Mouse (Mus musculus): ENCODE data around the gene C2cd2l. TPM values are rescaled to one million over a fixed set of nuclear protein-coding genes. Genes with fewer than 3 reads are reported as not detected.

Gene C2cd2l
- polyA plus RNA-seq (2014; fragmentation: Illumina TruSeq; extraction: RNeasy Lipid Tissue Mini Kit (QIAGEN cat#74804); ENCODE audit: low read depth, low replicate concordance) = 28.1 TPM

DNA sequence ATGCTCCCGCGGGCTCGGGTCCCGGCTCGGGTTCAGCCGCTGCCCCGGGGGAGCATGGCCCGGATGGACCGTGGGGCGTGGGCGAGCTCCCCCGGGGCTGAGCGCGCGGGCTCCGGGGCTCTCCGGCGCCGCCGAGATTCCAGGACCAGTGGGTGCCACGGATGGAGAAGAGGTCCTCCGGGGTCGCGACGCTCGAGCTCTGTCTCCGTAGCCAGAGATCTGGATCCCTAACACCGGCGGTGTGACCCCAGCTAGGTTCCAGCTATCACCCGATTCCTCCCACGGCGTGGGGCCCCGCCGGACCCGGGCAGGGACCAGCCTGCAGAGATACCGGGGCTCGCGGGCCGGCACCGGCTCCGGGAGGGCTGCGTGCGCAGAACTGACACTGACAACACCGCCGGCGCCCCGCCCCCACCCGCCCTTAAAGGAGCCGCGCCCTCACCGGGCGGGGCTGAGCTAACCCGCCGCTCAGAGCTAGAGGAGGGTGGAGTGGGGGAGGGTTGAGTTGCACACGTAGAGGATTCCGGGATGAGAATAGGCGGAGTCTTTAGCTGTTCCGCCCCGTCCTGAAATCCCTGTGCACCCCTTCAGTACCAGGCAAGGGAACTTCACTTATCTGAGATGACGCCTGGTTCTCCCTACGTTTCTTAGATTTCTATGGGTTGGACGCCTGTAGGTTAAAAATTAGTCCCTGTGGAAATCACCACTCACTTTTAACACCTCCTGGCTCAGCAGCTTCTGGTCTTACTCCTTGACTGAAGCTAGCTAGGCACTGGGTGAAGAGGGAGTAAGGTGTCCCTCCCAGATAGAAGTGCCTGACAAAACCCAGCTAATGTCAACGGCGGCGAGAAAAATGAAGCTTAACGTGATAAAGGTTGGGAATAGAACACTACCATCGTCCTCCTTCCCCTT, at the start of gene C2cd2l:
TSS of gene C2cd2l (minus strand) at position 399 of the 912 bp plus-strand sequence.

GRCm38 (mm10) chr9:44361190-44361917, 41.3 kb upstream of the C2cd2l start, which contains the start of gene Vps11:
Gene Vps11 (minus strand): TSS chr9:44361670.

GRCm38 (mm10) chr9:44343781-44344421, 23.8 kb upstream of the C2cd2l start, which contains the start of gene Hmbs:
Gene Hmbs (minus strand): TSS chr9:44344228.

GRCm38 (mm10) chr9:44334396-44335330, 14.6 kb upstream of the C2cd2l start, which contains the start of gene H2afx:
Gene H2afx (plus strand): TSS chr9:44334694.

GRCm38 (mm10) chr9:44325768-44326370, 5.8 kb upstream of the C2cd2l start, which contains the start of gene Dpagt1:
Gene Dpagt1 (plus strand): TSS chr9:44326019.

GRCm38 (mm10) chr9:44305466-44306079, 14.5 kb downstream of the C2cd2l start, which contains the start of gene Hinfp:
Gene Hinfp (minus strand): TSS chr9:44305671.

DNA sequence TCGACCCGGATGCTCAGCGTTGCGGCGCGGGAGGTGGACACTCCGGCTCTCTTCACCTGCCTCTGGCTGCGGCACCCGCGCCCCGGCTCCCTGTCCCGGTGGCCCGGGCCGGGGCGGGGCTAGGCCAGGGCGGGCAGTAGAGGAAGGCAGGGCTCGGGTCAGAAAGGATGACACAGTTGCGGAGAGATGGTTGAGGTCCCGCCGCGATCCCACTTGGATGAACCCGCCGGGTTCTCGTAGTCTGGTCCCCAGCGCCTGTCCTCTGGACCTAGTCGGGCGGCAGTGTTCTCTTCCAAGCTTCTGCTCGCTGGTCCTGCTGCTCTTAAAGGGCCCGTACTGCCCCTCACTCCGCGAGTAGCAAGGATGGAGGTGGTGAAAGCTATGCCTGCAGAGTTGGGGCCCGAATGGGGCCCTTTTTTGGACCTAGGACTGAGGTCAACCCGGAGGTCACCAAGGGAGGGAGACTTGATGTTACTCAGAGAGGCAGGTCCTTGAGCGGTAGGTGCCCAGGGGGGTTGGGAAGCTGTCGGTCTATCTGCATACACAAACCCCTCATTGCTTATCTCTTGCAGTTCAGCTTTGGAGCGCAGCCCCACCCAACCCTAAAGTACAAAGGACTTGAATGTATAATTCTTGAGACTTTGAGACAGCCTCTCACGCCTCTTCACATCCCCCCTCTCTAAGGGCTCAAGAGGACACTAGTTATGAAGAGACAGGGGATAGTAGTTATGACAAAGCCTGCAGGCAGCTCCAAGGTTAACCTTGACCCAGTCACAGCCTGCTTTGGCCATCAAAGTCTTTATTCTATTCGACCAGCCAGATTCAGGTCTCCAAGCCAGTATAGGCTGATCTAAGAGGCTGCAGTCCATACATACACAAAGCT, 31.8 kb downstream of the C2cd2l start, which contains the start of gene Abcg4:
TSS of gene Abcg4 (minus strand) at position 540 of the 883 bp plus-strand sequence.

DNA sequence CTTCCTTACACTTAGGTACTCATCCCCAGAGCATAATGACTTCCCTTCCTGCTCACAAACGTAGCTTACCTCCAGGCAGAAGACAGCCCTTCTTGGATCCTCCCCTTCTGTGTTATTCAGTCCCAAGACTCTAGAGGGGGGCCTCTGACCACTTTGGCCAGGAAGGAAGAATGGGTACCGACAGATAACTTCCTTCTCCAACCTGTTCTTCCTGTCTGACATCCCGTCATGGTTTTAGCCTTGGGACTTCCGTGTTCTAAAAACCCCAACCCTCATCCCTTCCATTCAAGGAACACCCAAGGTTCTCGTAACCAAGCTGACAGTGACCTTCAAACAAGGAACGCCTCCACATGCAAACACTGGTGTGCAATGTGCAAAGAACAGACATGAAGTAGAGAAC, 51.7 kb downstream of the C2cd2l start, which contains the start of gene Nlrx1:
TSS of gene Nlrx1 (minus strand) at position 168 of the 400 bp plus-strand sequence.

Other genes starting within 250 kb of the C2cd2l start
- 63.7 TPM for gene Mfrp, start 218.6 kb downstream of the C2cd2l start, polyA plus RNA-seq (2014; fragmentation: Illumina TruSeq; extraction: RNeasy Lipid Tissue Mini Kit (QIAGEN cat#74804); ENCODE audit: low read depth, low replicate concordance)
- gene C1qtnf5, start 213.0 kb downstream of the C2cd2l start, polyA plus RNA-seq (2014; fragmentation: Illumina TruSeq; extraction: RNeasy Lipid Tissue Mini Kit (QIAGEN cat#74804); ENCODE audit: low read depth, low replicate concordance) = 22.6 TPM
- gene Gm49380, start 206.8 kb downstream of the C2cd2l start, polyA plus RNA-seq (2014; fragmentation: Illumina TruSeq; extraction: RNeasy Lipid Tissue Mini Kit (QIAGEN cat#74804); ENCODE audit: low read depth, low replicate concordance) = 0.19 TPM
- gene Rnf26, start 206.8 kb downstream of the C2cd2l start, polyA plus RNA-seq (2014; fragmentation: Illumina TruSeq; extraction: RNeasy Lipid Tissue Mini Kit (QIAGEN cat#74804); ENCODE audit: low read depth, low replicate concordance) = 17.6 TPM
- gene Mcam, start 185.8 kb downstream of the C2cd2l start, polyA plus RNA-seq (2014; fragmentation: Illumina TruSeq; extraction: RNeasy Lipid Tissue Mini Kit (QIAGEN cat#74804); ENCODE audit: low read depth, low replicate concordance) = 166 TPM
- 17.4 TPM for gene Cbl, start 86.2 kb downstream of the C2cd2l start, polyA plus RNA-seq (2014; fragmentation: Illumina TruSeq; extraction: RNeasy Lipid Tissue Mini Kit (QIAGEN cat#74804); ENCODE audit: low read depth, low replicate concordance)
- gene Ccdc153, start 79.6 kb downstream of the C2cd2l start, polyA plus RNA-seq (2014; fragmentation: Illumina TruSeq; extraction: RNeasy Lipid Tissue Mini Kit (QIAGEN cat#74804); ENCODE audit: low read depth, low replicate concordance) = 32.6 TPM
- 3.3 TPM for gene Pdzd3, start 68.8 kb downstream of the C2cd2l start, polyA plus RNA-seq (2014; fragmentation: Illumina TruSeq; extraction: RNeasy Lipid Tissue Mini Kit (QIAGEN cat#74804); ENCODE audit: low read depth, low replicate concordance)
- 17.3 TPM for gene Nlrx1, start 51.7 kb downstream of the C2cd2l start, polyA plus RNA-seq (2014; fragmentation: Illumina TruSeq; extraction: RNeasy Lipid Tissue Mini Kit (QIAGEN cat#74804); ENCODE audit: low read depth, low replicate concordance)
- 2.2 TPM for gene Abcg4, start 31.7 kb downstream of the C2cd2l start, polyA plus RNA-seq (2014; fragmentation: Illumina TruSeq; extraction: RNeasy Lipid Tissue Mini Kit (QIAGEN cat#74804); ENCODE audit: low read depth, low replicate concordance)
- gene Hinfp, start 14.6 kb downstream of the C2cd2l start, polyA plus RNA-seq (2014; fragmentation: Illumina TruSeq; extraction: RNeasy Lipid Tissue Mini Kit (QIAGEN cat#74804); ENCODE audit: low read depth, low replicate concordance) = 14.7 TPM
- 25.7 TPM for gene Dpagt1, start 5.7 kb upstream of the C2cd2l start, polyA plus RNA-seq (2014; fragmentation: Illumina TruSeq; extraction: RNeasy Lipid Tissue Mini Kit (QIAGEN cat#74804); ENCODE audit: low read depth, low replicate concordance)
- gene H2afx, start 14.4 kb upstream of the C2cd2l start, polyA plus RNA-seq (2014; fragmentation: Illumina TruSeq; extraction: RNeasy Lipid Tissue Mini Kit (QIAGEN cat#74804); ENCODE audit: low read depth, low replicate concordance) = 25.2 TPM
- gene Hmbs, start 23.9 kb upstream of the C2cd2l start, polyA plus RNA-seq (2014; fragmentation: Illumina TruSeq; extraction: RNeasy Lipid Tissue Mini Kit (QIAGEN cat#74804); ENCODE audit: low read depth, low replicate concordance) = 47.6 TPM
- 37.7 TPM for gene Vps11, start 41.4 kb upstream of the C2cd2l start, polyA plus RNA-seq (2014; fragmentation: Illumina TruSeq; extraction: RNeasy Lipid Tissue Mini Kit (QIAGEN cat#74804); ENCODE audit: low read depth, low replicate concordance)
- gene Hyou1, start 59.2 kb upstream of the C2cd2l start, polyA plus RNA-seq (2014; fragmentation: Illumina TruSeq; extraction: RNeasy Lipid Tissue Mini Kit (QIAGEN cat#74804); ENCODE audit: low read depth, low replicate concordance) = 132 TPM
- gene Slc37a4, start 76.6 kb upstream of the C2cd2l start, polyA plus RNA-seq (2014; fragmentation: Illumina TruSeq; extraction: RNeasy Lipid Tissue Mini Kit (QIAGEN cat#74804); ENCODE audit: low read depth, low replicate concordance) = 66.0 TPM
- 1,387 TPM for gene Rps25, start 86.9 kb upstream of the C2cd2l start, polyA plus RNA-seq (2014; fragmentation: Illumina TruSeq; extraction: RNeasy Lipid Tissue Mini Kit (QIAGEN cat#74804); ENCODE audit: low read depth, low replicate concordance)
- gene Trappc4, start 87.3 kb upstream of the C2cd2l start, polyA plus RNA-seq (2014; fragmentation: Illumina TruSeq; extraction: RNeasy Lipid Tissue Mini Kit (QIAGEN cat#74804); ENCODE audit: low read depth, low replicate concordance) = 77.7 TPM
- 31.8 TPM for gene Ccdc84, start 98.3 kb upstream of the C2cd2l start, polyA plus RNA-seq (2014; fragmentation: Illumina TruSeq; extraction: RNeasy Lipid Tissue Mini Kit (QIAGEN cat#74804); ENCODE audit: low read depth, low replicate concordance)
- 0.45 TPM for gene Foxr1, start 120.9 kb upstream of the C2cd2l start, polyA plus RNA-seq (2014; fragmentation: Illumina TruSeq; extraction: RNeasy Lipid Tissue Mini Kit (QIAGEN cat#74804); ENCODE audit: low read depth, low replicate concordance)
- 1.1 TPM for gene Upk2, start 134.7 kb upstream of the C2cd2l start, polyA plus RNA-seq (2014; fragmentation: Illumina TruSeq; extraction: RNeasy Lipid Tissue Mini Kit (QIAGEN cat#74804); ENCODE audit: low read depth, low replicate concordance)
- 58.9 TPM for gene Bcl9l, start 162.5 kb upstream of the C2cd2l start, polyA plus RNA-seq (2014; fragmentation: Illumina TruSeq; extraction: RNeasy Lipid Tissue Mini Kit (QIAGEN cat#74804); ENCODE audit: low read depth, low replicate concordance)
- gene Cxcr5, start 241.6 kb upstream of the C2cd2l start, polyA plus RNA-seq (2014; fragmentation: Illumina TruSeq; extraction: RNeasy Lipid Tissue Mini Kit (QIAGEN cat#74804); ENCODE audit: low read depth, low replicate concordance) = 0.62 TPM

Data from adipose tissue, adult 10 weeks (tissue).